Mouse (Mus musculus): ENCODE data around the gene Nxph3. TPM values are rescaled to one million over a fixed set of nuclear protein-coding genes. Genes with fewer than 3 reads are reported as not detected.

Gene Nxph3
- polyA plus RNA-seq (2015; fragmentation: Nextera tagmentation; extraction: Ambion mirVana), result 0.29 and 0.31 TPM in 2 replicates

DNA sequence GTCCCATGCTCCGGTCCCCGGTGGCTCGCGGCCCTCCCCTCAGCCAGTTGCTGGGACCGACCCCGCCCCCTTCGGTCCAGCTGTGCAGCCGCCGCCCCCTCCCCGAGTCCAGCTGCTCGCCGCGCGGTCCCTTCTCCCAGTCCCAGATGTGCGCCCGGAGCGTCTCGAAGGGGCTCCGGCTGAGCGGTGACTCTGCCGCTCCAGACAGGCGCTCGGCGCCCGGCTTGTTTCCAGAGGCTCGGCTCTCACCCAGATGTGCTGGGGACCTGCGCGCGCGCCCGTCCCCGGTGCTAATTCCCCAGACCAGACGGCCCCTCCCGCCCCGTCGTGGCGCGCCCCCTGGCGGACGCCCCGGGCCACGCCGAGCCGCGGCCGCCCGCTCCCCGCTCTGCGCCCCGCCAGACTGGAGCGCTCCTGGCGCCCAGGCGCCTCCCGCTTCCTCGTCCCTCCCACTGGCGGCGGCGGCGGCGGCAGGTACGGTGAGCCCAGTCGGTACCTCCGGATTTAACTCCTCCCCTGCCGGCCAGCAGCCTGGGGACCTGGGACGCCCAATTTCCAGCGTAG is at the start of gene Nxph3:
Gene Nxph3 (minus strand): TSS at position 273 of the 564 bp plus-strand sequence.
- Histone ChIP-seq H3K27me3 (peaks cover 64% of the 10 kb centered on the region), H3K36me3 (no peaks in the 10 kb centered on the region), H3K27ac (no peak within 1 kb of the TSS), H3K4me2 (peak within 1 kb of the TSS; percentile 99), H3K9ac (peak within 1 kb of the TSS; percentile 40), H3K4me1 (peaks cover 22% of the 10 kb centered on the region), H3K4me3 (peak within 1 kb of the TSS; percentile 54), H3K9me3 (no peaks in the 10 kb centered on the region)
- ATAC-seq (ENCODE audit: borderline replicate concordance, extremely low read depth, low FRiP score, low TSS enrichment), result peak; percentile 37; the same call in 1 of the 2 replicates
- WGBS, result under 1% methylated on average over 64 of the region's 66 CpGs

GRCm38 (mm10) chr11:95563849-95564248 is 49.5 kb upstream of the Nxph3 start:
- H3K27ac ChIP-seq, result no peak overlapping the region
- no peaks in the 10 kb centered on the region for H3K27me3 ChIP-seq
- no peak overlapping the region for H3K9ac ChIP-seq
- H3K4me1 ChIP-seq, result peaks cover 21% of the 10 kb centered on the region
- 91% methylated on average over 5 of the region's 5 CpGs for whole genome bisulfite sequencing
- no peak overlapping the region for H3K4me3 ChIP-seq
- no peak overlapping the region for H3K4me2 ChIP-seq
- H3K36me3 ChIP-seq, result no peaks in the 10 kb centered on the region
- 0 out of 2 replicates have a peak, but pooled peaks cover 3% of the 10 kb centered on the region for H3K9me3 ChIP-seq
- ATAC-seq (ENCODE audit: borderline replicate concordance, extremely low read depth, low FRiP score, low TSS enrichment), result no peak

- Histone ChIP-seq H3K4me2 (no peak overlapping the region), H3K36me3 (no peaks in the 10 kb centered on the region), H3K4me1 (peaks cover 6% of the 10 kb centered on the region), H3K27me3 (0 out of 2 replicates have a peak, but pooled peaks cover 3% of the 10 kb centered on the region), H3K4me3 (no peak overlapping the region), H3K9me3 (0 out of 2 replicates have a peak, but pooled peaks cover 3% of the 10 kb centered on the region), H3K9ac (no peak overlapping the region), H3K27ac (no peak overlapping the region)
- no peak for ATAC-seq (ENCODE audit: borderline replicate concordance, extremely low read depth, low FRiP score, low TSS enrichment)
- 58% methylated on average over 3 of the region's 3 CpGs for WGBS
Observed at GRCm38 (mm10) chr11:95560773-95561172, 46.4 kb upstream of the Nxph3 start.

GRCm38 (mm10) chr11:95559761-95560160 is 45.4 kb upstream of the Nxph3 start:
- Histone ChIP-seq H3K27me3 (0 out of 2 replicates have a peak, but pooled peaks cover 3% of the 10 kb centered on the region), H3K9me3 (0 out of 2 replicates have a peak, but pooled peaks cover 3% of the 10 kb centered on the region), H3K4me1 (peaks cover 6% of the 10 kb centered on the region), H3K36me3 (no peaks in the 10 kb centered on the region), H3K4me2 (no peak overlapping the region), H3K4me3 (no peak overlapping the region), H3K27ac (no peak overlapping the region), H3K9ac (no peak overlapping the region)
- 0 out of 2 replicates have a peak, but pooled peaks have one; percentile 13 for ATAC-seq (ENCODE audit: borderline replicate concordance, extremely low read depth, low FRiP score, low TSS enrichment)
- 38% methylated on average over 2 of the region's 2 CpGs for whole genome bisulfite sequencing

DNA sequence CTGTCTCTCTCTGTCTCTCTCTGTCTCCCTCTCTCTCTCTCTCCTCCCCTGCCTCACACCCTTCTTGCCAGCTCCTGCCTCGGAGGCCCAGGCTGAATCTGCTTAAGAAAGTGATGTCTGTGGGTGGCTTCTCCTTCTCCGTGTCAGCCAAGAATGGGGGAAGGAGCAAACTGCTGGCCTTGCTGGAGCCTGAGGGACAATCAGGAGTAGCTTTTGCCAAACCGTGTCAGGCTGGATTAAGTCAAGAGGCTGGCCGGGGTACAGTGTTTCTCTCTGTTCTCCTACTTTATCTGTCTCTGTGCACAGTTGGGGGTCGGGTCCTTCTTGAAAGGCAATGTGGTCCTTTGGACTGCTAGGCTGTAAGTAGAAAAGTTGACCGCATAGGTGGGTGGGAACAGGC is 43.3 kb upstream of the Nxph3 start:
- Histone ChIP-seq H3K27me3 (0 out of 2 replicates have a peak, but pooled peaks cover 3% of the 10 kb centered on the region), H3K9ac (no peak overlapping the region), H3K4me2 (no peak overlapping the region), H3K4me1 (peaks cover 6% of the 10 kb centered on the region), H3K27ac (no peak overlapping the region), H3K9me3 (no peaks in the 10 kb centered on the region), H3K36me3 (no peaks in the 10 kb centered on the region), H3K4me3 (no peak overlapping the region)
- WGBS, result 30% methylated on average over 6 of the region's 6 CpGs
- ATAC-seq (ENCODE audit: borderline replicate concordance, extremely low read depth, low FRiP score, low TSS enrichment), result no peak

- WGBS, result 79% methylated on average over 6 of the region's 6 CpGs
Observed at GRCm38 (mm10) chr11:95557032-95557431, 42.7 kb upstream of the Nxph3 start.

DNA sequence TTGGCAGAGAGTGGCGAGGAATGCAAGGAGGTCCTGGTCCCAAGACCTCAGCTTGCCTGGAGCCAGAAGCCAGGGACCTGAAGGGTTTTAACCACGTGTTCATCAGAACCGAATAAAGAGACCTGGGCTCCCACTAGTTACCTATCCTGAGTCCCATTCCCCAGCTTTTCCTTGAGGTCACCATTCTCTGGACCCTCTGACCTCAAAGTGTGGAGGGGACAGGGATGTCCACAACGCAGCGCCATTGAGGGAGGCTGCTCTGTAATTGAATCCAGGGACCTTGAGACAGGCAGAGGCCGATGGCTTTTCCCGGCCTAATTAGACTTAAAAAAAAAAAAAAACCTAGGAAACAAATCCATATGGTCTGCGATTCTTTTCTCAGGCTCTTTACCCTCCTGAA is 40.9 kb upstream of the Nxph3 start:
- H3K9me3 ChIP-seq, result no peaks in the 10 kb centered on the region
- 0 out of 2 replicates have a peak, but pooled peaks cover 3% of the 10 kb centered on the region for H3K27me3 ChIP-seq
- no peak overlapping the region for H3K9ac ChIP-seq
- H3K4me1 ChIP-seq, result peaks cover 6% of the 10 kb centered on the region
- WGBS, result 53% methylated on average over 8 of the region's 8 CpGs
- no peak overlapping the region for H3K4me3 ChIP-seq
- H3K4me2 ChIP-seq, result no peak overlapping the region
- no peaks in the 10 kb centered on the region for H3K36me3 ChIP-seq
- no peak overlapping the region for H3K27ac ChIP-seq
- ATAC-seq (ENCODE audit: borderline replicate concordance, extremely low read depth, low FRiP score, low TSS enrichment), result no peak

More at GRCm38 (mm10) chr11:95557032-95557431, 42.7 kb upstream of the Nxph3 start:
- no peak overlapping the region for H3K4me2 ChIP-seq
- 0 out of 2 replicates have a peak, but pooled peaks cover 3% of the 10 kb centered on the region for H3K27me3 ChIP-seq
- H3K27ac ChIP-seq, result no peak overlapping the region
- no peak for ATAC-seq (ENCODE audit: borderline replicate concordance, extremely low read depth, low FRiP score, low TSS enrichment)
- H3K4me3 ChIP-seq, result no peak overlapping the region
- H3K9ac ChIP-seq, result no peak overlapping the region
- peaks cover 6% of the 10 kb centered on the region for H3K4me1 ChIP-seq
- no peaks in the 10 kb centered on the region for H3K36me3 ChIP-seq
- no peaks in the 10 kb centered on the region for H3K9me3 ChIP-seq

DNA sequence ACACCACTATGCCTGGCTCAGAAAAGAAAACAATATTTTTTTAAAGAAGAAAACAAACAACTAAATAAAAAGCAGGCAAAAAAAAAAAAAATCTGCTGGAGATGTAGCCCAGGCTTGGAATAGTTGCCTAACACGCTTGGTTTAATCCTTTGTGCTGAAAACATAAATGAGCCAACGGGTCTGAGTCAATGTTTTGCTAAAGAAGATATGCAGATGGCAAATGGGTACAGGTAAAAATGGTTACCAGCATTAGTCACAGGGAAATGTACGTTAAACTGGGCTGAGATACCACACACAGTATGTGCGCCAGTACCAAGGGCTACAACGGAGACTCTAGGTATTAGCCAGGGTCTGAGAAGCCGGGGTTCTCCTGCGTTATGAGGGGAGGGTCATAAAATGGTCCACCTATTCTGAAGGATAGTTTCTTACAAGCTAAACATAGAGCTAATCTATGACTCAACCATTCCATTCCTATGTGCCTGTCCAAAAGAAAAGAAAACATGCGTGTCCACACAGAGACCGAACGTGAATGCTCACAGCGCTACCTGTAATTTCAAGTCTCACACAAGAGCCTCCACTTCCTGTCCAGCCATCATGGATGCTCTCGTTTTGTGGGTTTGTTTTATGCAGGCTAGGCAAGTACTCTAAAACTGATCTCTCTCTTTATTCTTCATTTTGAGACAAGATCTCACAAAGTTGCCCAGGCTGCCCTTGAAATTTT is 36.1 kb upstream of the Nxph3 start:
- Histone ChIP-seq H3K4me3 (no peak overlapping the region), H3K9ac (no peak overlapping the region), H3K27ac (no peak overlapping the region), H3K4me1 (no peaks in the 10 kb centered on the region), H3K36me3 (no peaks in the 10 kb centered on the region), H3K27me3 (no peaks in the 10 kb centered on the region), H3K9me3 (no peaks in the 10 kb centered on the region), H3K4me2 (no peak overlapping the region)
- ATAC-seq (ENCODE audit: borderline replicate concordance, extremely low read depth, low FRiP score, low TSS enrichment), result no peak
- WGBS, result 83% methylated on average over 12 of the region's 12 CpGs

GRCm38 (mm10) chr11:95546021-95546782 is 31.8 kb upstream of the Nxph3 start:
- no peaks in the 10 kb centered on the region for H3K27me3 ChIP-seq
- peaks cover 5% of the 10 kb centered on the region; the same call in 1 of the 2 replicates for H3K4me1 ChIP-seq
- H3K4me3 ChIP-seq, result no peak overlapping the region
- H3K9me3 ChIP-seq, result no peaks in the 10 kb centered on the region
- no peak for ATAC-seq (ENCODE audit: borderline replicate concordance, extremely low read depth, low FRiP score, low TSS enrichment)
- H3K27ac ChIP-seq, result no peak overlapping the region
- no peak overlapping the region for H3K9ac ChIP-seq
- H3K4me2 ChIP-seq, result no peak overlapping the region
- H3K36me3 ChIP-seq, result no peaks in the 10 kb centered on the region
- WGBS, result 46% methylated on average over 10 of the region's 10 CpGs

GRCm38 (mm10) chr11:95544546-95545327 is 30.4 kb upstream of the Nxph3 start:
- Histone ChIP-seq H3K36me3 (no peaks in the 10 kb centered on the region), H3K9ac (no peak overlapping the region), H3K4me3 (no peak overlapping the region), H3K4me1 (peaks cover 14% of the 10 kb centered on the region), H3K9me3 (no peaks in the 10 kb centered on the region), H3K4me2 (no peak overlapping the region), H3K27ac (no peak overlapping the region), H3K27me3 (no peaks in the 10 kb centered on the region)
- WGBS, result 78% methylated on average over 8 of the region's 8 CpGs
- no peak for ATAC-seq (ENCODE audit: borderline replicate concordance, extremely low read depth, low FRiP score, low TSS enrichment)

Measured in lung, embryonic 15.5 days (tissue).